Mouse (Mus musculus) spleen, adult 2 months (tissue): ENCODE data around the gene Olfr1197.

Experiments
- CTCF ChIP-seq: fragments of 200-500 bp; IDR thresholded peaks from 2 replicates; pipeline ENCODE4 v1.5.1; 2011; ENCODE audit warnings: mild to moderate bottlenecking, inconsistent platforms; ENCODE audit not compliant: insufficient read depth, insufficient read length, insufficient replicate concordance; ENCODE audit errors: extremely low read depth
- POLR2A ChIP-seq: fragments of 200-500 bp; IDR thresholded peaks from 2 replicates; pipeline ENCODE4 v1.6.1; 2011; ENCODE audit warnings: low read depth, low read length, inconsistent platforms

DNA sequence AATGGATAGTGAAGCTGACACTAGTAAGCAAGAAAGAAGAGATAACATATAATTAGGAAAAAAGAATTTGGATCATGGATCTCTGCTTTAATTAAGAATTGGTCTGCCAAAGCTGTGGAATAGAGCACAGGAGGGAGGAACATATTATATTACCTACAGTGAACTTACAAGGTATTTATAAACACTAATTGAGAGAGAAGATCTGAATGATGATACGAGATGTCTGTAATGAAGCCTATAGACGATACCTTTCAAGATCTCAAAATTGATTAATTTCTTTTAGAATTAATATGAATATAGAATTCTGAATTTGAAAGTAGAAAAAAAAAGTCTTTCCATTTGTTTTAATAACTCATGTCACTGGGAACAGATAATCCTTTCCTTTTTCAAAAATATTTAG, 28.2 kb upstream of the Olfr1197 start, which contains the start of gene Olfr1199:
- TF ChIP-seq POLR2A (no peak), CTCF (no peak)
